Mouse (Mus musculus) heart, adult 2 months (tissue): ENCODE results near the gene Fgfr1op. TPM values are rescaled to one million over a fixed set of nuclear protein-coding genes. Genes with fewer than 3 reads are reported as not detected.
"Not testable (repeated sequence)": the region's sequence is repeated elsewhere in the genome, so short reads cannot be mapped to it uniquely, and the experiment has no call there.

Experiments
- DNase-seq, 2 experiments: peaks; one replicate each; pipeline ENCODE4 v3.0.0; 2021
- H3K27ac ChIP-seq: fragments of 200-600 bp; 2 replicates; pipeline ENCODE4 v1.8.1; 2022
- H3K27me3 ChIP-seq: fragments of 200-500 bp; 2 replicates; pipeline ENCODE4 v1.6.1; 2012; ENCODE audit warnings: mild to moderate bottlenecking, low read length, inconsistent platforms, mixed read lengths; ENCODE audit not compliant: control insufficient read depth, insufficient read depth
- H3K36me3 ChIP-seq: fragments of 200-500 bp; 2 replicates; pipeline ENCODE4 v1.6.1; 2012; ENCODE audit warnings: low read length, inconsistent platforms; ENCODE audit not compliant: control insufficient read depth, insufficient read depth
- H3K4me1 ChIP-seq: fragments of 200-500 bp; 2 replicates; pipeline ENCODE4 v1.6.1; 2011; ENCODE audit warnings: low read length; ENCODE audit not compliant: control insufficient read depth, insufficient read depth
- H3K4me3 ChIP-seq: fragments of 200-600 bp; 2 replicates; pipeline ENCODE4 v1.8.1; 2022
- H3K79me2 ChIP-seq: fragments of 200-500 bp; replicated peaks from 2 replicates; pipeline ENCODE4 v1.6.1; 2012; ENCODE audit warnings: mild to moderate bottlenecking, inconsistent platforms, low read length, moderate library complexity, mixed read lengths; ENCODE audit not compliant: control insufficient read depth, insufficient read depth
- H3K9ac ChIP-seq: fragments of 200-500 bp; 2 replicates; pipeline ENCODE4 v1.6.1; 2012; ENCODE audit warnings: low read depth, mild to moderate bottlenecking, control low read depth, inconsistent platforms, low read length, mixed read lengths
- CTCF ChIP-seq: fragments of 200-600 bp; IDR thresholded peaks from 2 replicates; pipeline ENCODE4 v1.8.1; 2022; ENCODE audit warnings: antibody characterized with exemption, mild to moderate bottlenecking, moderate library complexity
- EP300 ChIP-seq: fragments of 200-500 bp; IDR thresholded peaks from 2 replicates; pipeline ENCODE4 v1.6.1; 2011; ENCODE audit warnings: low read depth, low read length, control low read depth; ENCODE audit not compliant: insufficient read depth
- POLR2A ChIP-seq: fragments of 200-500 bp; IDR thresholded peaks from 2 replicates; pipeline ENCODE4 v1.6.1; 2011; ENCODE audit warnings: mild to moderate bottlenecking, low read depth, low read length, control low read depth; ENCODE audit not compliant: insufficient read depth
- WGBS: fragments of 180-500 bp; shearing (Covaris S2); methylation state at CpG from one replicate; pipeline ENCODE4 v1.1.7; 2018; 5-methylcytosine and 5-hydroxymethylcytosine counted together
- intact Hi-C: fragments of 180-260 bp; cut with DNase I; formaldehyde crosslinking; loops from one replicate; pipeline ENCODE4 v1.15.1; 2025
- polyA plus RNA-seq: library from polyadenylated mRNA; depleted of rRNA; stranded (reverse); fragments of >200 nt; gene quantifications from 2 replicates; pipeline ENCODE4 v1.2.3, GENCODE M21; 2012
- total RNA-seq, 2 experiments: library from RNA; stranded (reverse); gene quantifications; 2 replicates each; pipeline ENCODE4 v1.2.3; 2021

Fgfr1op gene
- total and polyA plus RNA-seq, 3 experiments, result 3.0 to 15.8 (median 15.7) TPM

DNA sequence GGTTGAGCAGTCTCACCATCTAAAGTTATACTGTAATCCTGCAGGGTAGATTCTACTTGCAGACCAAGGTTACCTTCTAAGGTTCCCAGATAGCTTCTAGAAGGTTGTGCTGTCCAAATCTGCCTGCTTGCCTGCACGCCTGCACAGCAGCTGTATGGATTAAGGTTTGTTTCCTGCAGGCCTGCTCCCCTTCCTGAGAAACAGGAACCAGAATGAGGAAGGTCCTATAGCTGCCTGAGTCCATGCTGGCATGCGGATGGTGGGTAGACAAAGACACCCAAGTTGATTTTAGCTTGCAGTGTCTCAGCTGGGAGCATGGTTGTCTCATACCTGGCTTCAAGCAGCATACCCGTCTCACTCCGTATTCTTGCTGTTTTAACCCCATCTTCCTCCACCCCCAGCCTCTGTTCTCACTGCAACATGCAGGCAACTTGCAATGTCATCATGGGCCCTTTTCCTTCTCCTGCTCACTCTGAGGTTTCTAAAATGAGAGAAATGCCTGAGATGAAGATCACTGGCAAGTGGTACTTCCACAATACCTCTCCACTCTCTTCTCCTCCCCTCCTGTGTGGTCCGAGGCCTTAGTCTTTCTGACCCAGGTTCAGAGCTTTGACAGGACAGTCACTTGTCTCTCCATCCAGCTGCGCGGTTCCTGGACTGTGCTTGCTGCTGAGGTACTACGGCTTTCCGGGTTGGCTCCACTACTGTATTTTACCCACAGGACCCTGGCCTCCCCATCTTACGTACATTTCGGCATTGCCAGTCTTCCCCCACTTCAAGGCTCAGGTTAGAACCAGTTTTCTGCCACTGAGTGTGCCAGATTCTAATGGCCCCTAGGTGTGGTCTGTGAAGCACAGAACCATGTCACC is 34.0 kb downstream of the Fgfr1op start:
- no peak overlapping the region for H3K9ac ChIP-seq
- peak in 1 of 2 experiments; percentile 26 for DNase-seq
- TF ChIP-seq EP300 (no peak), POLR2A (no peak), CTCF (no peak)
- intact Hi-C loops, result no loop called here
- H3K27ac ChIP-seq, result no peak overlapping the region
- H3K36me3 ChIP-seq, result no peaks in the 10 kb centered on the region; the same call in 1 of the 2 replicates
- no peaks in the 10 kb centered on the region for H3K79me2 ChIP-seq
- WGBS, result 80% methylated on average over 11 of the region's 11 CpGs
- H3K4me1 ChIP-seq, result no peaks in the 10 kb centered on the region
- H3K27me3 ChIP-seq, result no peaks in the 10 kb centered on the region
- H3K4me3 ChIP-seq, result no peak overlapping the region

DNA sequence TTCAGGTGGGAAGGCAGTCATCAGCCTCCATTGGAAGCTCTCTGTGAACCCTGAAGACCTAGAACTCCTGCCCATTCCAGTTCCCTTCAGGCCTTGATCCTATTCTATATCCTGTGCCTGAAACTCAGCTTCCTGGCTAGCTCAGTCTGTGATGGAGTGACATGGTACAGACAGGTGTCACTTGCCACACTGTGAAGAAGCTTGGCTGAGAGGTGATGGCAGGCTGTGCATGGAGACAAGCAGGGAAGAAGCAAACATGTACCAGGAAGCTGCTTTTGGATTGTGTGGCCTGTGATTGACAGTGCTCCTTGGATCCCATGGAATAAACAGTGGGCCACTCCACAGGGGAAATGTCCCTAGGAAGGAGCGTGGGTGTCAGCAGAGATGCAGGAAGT is 34.6 kb downstream of the Fgfr1op start:
- WGBS, result 38% methylated on average over 1 of the region's 1 CpGs
- no peak overlapping the region for H3K4me3 ChIP-seq
- no peaks in the 10 kb centered on the region for H3K79me2 ChIP-seq
- H3K36me3 ChIP-seq, result no peaks in the 10 kb centered on the region; the same call in 1 of the 2 replicates
- intact Hi-C loops, result no loop called here
- H3K27ac ChIP-seq, result no peak overlapping the region
- no peak for DNase-seq
- H3K9ac ChIP-seq, result no peak overlapping the region
- H3K27me3 ChIP-seq, result no peaks in the 10 kb centered on the region
- TF ChIP-seq POLR2A (no peak), CTCF (no peak), EP300 (no peak)
- H3K4me1 ChIP-seq, result no peaks in the 10 kb centered on the region

DNA sequence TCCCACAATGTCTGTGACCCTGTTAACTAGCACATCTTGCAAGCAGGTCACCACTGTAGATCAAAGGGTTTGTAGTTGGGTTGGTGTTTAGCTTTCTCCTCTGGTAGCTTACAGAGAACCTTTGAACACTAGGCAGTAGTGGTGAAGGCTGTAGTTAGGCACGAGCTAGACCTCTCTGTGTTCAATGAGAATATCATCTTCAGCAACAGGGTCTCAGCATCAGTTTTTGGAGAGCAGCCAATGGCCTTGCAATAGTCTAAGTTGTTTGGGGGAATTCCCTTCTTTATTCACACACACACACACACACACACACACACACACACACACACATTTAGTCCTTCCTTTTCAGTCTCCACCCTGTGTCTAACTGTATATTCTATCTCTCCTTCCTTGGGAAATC is 38.2 kb downstream of the Fgfr1op start:
- H3K9ac ChIP-seq, result no peak overlapping the region
- DNase-seq, result no peak
- TF ChIP-seq EP300 (no peak), CTCF (no peak), POLR2A (no peak)
- H3K27ac ChIP-seq, result no peak overlapping the region
- H3K4me1 ChIP-seq, result no peaks in the 10 kb centered on the region
- WGBS, result 38% methylated on average over 1 of the region's 1 CpGs
- no peak overlapping the region for H3K4me3 ChIP-seq
- H3K27me3 ChIP-seq, result no peaks in the 10 kb centered on the region
- no peaks in the 10 kb centered on the region for H3K79me2 ChIP-seq
- intact Hi-C loops, result no loop called here
- no peaks in the 10 kb centered on the region for H3K36me3 ChIP-seq

DNA sequence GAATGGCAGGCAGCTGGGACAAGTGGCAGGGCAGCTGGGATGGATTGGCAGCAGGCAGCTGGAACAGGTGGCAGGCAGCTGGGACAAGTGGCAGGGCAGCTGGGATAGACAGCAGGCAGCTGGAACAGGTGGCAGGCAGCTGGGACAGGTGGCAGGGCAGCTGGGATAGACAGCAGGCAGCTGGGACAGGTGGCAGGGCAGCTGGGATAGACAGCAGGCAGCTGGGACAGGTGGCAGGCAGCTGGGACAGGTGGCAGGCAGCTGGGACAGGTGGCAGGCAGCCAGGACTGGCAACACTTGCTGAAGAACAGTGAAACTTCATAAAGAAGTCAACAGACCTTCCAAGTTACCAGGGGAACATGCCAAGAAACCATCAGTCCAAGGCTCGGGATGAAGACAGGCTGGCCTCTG is 39.9 kb downstream of the Fgfr1op start:
- DNase-seq, H3K27ac ChIP-seq, intact Hi-C loops, H3K79me2 ChIP-seq, H3K9ac ChIP-seq, H3K36me3 ChIP-seq, H3K27me3 ChIP-seq, H3K4me3 ChIP-seq, H3K4me1 ChIP-seq: not testable (repeated sequence)
- WGBS, result 59% methylated on average over 1 of the region's 1 CpGs

DNA sequence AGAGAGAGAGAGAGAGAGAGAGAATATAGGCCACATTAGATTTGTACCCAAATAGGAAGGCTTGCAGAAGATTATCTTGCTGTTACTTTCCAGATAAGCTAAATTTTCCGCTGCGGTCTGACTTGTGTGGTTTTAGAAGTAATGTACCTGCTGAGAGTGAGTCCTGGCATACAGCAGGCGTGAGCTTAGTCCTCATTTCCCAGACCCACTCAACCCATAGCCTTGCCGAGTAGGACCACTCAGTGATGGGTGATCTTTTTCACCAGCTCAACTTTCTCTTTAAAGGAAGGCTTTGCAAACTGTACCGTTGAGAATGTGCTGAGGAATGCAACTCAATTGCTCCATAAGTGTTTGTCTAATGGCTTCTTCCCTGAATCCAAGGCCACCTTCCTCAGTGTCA is 41.4 kb downstream of the Fgfr1op start:
- intact Hi-C loops, result no loop called here
- WGBS, result 75% methylated on average over 5 of the region's 5 CpGs
- no peaks in the 10 kb centered on the region for H3K36me3 ChIP-seq
- no peaks in the 10 kb centered on the region for H3K27me3 ChIP-seq
- no peak for TF ChIP-seq POLR2A
- TF ChIP-seq CTCF, result no peak
- TF ChIP-seq EP300, result no peak
- H3K9ac ChIP-seq, result no peak overlapping the region
- no peak for DNase-seq
- H3K4me3 ChIP-seq, result no peak overlapping the region
- H3K27ac ChIP-seq, result no peak overlapping the region
- no peaks in the 10 kb centered on the region for H3K79me2 ChIP-seq
- no peaks in the 10 kb centered on the region for H3K4me1 ChIP-seq

DNA sequence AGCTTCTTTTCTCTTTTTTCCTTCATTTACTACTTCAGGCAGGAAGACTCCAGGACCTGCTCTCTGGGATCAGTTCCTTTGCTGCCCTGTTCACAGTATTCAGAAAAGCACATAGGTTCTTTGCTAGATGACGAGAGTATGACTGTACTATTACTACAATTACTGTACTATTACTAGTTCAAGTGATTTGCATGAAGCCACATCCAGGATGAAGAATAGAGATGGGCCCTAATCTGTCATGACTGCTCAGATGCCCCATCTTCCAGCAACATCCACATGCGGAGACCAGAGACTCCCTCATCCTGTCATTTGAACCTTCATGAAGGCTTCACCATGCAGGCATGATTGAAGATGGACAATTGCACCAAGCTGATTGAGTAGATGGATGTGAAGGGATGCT is 44.4 kb downstream of the Fgfr1op start:
- Histone ChIP-seq H3K4me3 (no peak overlapping the region), H3K79me2 (no peaks in the 10 kb centered on the region), H3K27ac (no peak overlapping the region), H3K9ac (no peak overlapping the region), H3K27me3 (peaks cover 1% of the 10 kb centered on the region; the same call in 1 of the 2 replicates), H3K36me3 (no peaks in the 10 kb centered on the region), H3K4me1 (no peaks in the 10 kb centered on the region)
- intact Hi-C loops, result no loop called here
- no peak for DNase-seq
- TF ChIP-seq CTCF, result no peak
- 85% methylated on average over 2 of the region's 2 CpGs for WGBS
